Mouse (Mus musculus): ENCODE data around the gene Slc35f4. TPM values are rescaled to one million over a fixed set of nuclear protein-coding genes. Genes with fewer than 3 reads are reported as not detected.

The Slc35f4 gene
- total RNA-seq (2017) = not detected in 2 replicates

DNA sequence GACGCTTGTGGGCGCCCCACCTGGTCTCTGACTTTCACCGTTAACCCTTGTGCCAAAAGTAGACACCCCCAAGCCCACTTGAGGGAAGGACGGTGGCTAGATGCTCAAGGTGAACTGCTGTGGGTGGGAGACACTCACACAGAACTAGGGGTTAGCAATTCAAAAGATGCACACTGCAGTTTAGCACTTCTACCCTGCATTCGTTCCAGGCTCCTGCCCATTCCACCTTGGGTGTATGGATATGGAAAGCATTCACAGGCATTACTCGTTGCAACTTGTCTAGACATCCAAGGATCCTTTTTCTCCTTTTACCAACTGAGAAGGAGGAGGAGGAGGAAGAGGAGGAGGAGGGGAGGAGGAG lies at the start of gene Slc35f4:
Gene Slc35f4 (minus strand): TSS at position 116 of the 361 bp plus-strand sequence.
- ATAC-seq (ENCODE audit: extremely low read depth, insufficient number of reproducible peaks, low FRiP score, poor library complexity, severe bottlenecking) = no peak

DNA sequence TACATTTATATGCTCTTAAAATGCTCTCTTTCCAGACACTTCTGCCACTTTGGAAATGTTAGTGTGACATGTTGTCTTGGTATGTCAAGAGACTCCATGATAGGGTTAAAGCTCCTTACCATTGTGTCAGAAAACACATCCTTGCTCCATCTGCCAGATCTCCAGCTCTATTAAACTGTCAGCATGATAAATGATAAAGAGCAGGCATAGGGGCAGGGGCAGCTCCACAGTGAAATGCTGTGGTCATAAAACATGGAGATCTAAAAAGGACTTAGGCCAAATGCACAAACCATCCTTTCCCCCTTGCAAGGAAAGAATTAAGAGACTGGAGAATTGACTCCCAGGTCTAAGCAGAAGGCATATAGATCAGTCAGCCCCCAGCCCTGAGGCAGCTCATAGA lies 42.5 kb upstream of the Slc35f4 start:
- ATAC-seq (ENCODE audit: extremely low read depth, insufficient number of reproducible peaks, low FRiP score, poor library complexity, severe bottlenecking) = no peak

DNA sequence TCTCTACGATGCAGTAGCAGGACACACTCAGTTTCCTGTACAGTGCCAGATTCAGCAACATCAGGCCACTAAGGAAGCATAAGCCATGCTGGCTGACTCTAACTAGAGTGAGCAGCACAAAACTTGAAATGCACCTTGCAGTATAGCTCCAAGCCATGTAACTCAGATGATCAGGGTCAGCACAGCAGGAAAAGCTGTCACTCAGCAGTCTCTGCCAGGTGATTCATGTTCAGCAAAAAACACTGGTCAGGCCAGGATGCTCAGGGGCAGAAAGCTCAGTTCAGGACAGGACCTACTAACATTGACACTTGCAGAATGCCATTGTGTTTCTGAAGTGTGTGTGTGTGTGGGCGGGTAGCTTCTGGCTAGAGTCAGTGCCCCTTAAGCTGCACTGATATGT lies 34.9 kb upstream of the Slc35f4 start:
- ATAC-seq (ENCODE audit: extremely low read depth, insufficient number of reproducible peaks, low FRiP score, poor library complexity, severe bottlenecking) = no peak

DNA sequence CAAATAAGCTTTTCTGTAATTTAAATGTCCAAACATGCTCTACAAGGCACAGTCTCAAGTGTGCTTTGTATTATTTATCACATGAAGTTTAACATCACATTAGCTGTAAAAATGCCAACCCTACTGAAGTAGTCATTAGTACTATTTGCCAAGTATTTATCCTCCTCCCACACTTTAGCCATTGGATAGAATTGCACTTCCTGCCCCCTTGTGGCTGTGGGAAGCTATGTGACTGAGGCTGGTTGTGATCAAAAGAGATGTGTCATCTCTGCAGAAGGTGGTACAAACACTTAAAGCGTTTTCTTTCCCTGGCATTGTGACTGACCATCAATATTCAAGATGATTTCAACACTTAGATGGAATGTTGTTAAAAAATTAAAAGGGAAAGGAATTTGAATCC lies 14.3 kb upstream of the Slc35f4 start:
- no peak for ATAC-seq (ENCODE audit: extremely low read depth, insufficient number of reproducible peaks, low FRiP score, poor library complexity, severe bottlenecking)

DNA sequence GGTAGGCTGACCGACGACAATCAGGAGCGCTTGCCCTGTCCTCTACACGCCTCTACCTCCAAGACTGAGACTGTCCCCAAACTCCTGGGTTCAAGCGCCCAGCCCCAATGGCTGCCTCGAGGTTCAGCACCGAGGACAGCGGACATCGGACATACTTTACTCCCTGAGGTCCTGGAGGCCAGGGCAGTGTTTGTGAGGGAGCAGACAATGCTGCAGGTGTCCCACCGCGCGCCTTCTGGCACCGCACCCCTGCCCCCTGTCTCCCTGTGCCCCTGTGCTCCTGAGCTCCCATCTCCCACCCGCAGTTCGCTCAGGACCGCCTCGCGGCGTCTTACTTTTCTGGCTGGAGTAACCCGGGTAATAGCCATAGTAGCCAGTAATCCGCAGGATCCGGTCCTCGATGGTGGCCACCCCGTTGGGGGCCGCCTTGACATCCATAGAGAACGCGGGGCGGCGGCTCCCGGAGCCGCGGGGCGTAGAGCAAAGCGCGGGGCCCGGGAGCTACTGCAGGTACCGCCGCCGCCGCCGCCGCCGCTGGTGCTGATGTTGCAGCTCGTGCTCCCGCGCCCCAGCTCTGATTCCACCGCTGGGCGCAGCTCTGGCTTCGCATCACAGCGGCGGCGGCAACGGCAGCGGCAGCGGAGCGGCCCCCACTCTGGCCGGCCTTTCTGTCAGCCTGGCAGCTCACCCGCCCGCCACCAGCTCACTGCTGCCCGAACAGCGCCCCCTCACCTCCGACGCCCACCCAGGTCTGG lies 493 bp downstream of the Slc35f4 start:
- ATAC-seq (ENCODE audit: extremely low read depth, insufficient number of reproducible peaks, low FRiP score, poor library complexity, severe bottlenecking) = no peak

DNA sequence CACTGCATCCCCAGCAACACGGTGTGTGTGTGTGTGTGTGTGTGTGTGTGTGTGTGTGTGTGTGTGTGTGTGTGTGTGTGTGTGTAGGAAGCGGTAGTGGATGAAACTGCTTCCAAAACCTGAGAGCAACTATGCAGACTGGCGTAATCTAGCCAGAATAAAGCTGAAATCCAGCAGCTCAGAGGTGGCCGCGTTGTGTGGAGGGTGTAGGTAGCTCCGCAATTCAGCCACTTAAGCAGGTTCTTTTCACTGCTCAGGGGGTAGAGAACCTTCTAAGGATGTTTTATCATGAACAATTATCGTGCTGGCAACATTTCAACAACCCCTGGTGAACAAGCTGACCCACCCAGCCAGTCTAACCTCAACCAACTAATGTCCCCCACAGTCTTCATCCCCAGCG lies 1.2 kb downstream of the Slc35f4 start:
- ATAC-seq (ENCODE audit: extremely low read depth, insufficient number of reproducible peaks, low FRiP score, poor library complexity, severe bottlenecking) = no peak

DNA sequence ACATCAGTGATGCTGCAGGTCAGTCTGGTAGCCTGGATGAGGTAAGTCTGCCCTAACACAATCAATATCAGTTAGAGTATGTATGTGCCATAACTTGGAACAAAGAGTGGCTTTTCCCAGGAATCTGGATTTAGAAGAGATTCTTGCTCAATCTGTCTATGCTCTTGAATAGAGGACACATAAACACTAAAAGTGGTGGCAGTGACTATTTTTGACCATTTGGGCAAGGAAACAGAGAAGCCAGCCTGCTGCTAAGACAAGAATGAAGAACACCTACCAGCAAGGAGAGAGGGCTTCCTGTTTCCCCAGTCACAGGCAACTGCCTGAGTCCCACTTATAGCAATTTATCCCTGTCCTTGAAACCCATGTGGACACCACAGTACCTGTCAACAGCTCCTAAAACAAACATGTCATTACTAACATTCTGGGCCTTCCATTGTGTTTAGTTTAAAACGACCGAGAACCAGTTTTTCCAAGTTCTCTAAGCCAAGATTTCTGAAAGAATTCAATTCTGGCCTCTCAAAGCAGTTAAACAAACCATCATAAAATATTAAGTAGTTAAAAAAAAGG lies 10.7 kb downstream of the Slc35f4 start:
- ATAC-seq (ENCODE audit: extremely low read depth, insufficient number of reproducible peaks, low FRiP score, poor library complexity, severe bottlenecking) = no peak

DNA sequence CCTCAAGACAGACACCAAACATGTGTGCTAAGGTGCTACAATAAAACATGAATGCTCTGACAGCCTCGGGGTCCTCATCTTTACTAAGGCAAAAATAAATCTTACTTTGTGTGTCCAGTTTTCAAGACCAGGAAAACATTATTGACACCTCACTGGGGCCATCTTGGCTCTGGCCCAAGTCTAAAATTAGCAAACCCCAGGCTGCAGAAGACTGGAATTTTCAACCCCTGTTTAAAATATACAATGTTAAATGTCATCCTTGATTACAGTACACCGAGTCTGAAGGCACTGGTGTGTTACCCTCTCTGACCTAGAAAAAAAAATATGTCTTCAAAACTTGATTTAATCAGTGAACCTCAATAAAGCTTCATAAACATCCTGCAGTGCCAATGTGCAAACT lies 11.7 kb downstream of the Slc35f4 start:
- ATAC-seq (ENCODE audit: extremely low read depth, insufficient number of reproducible peaks, low FRiP score, poor library complexity, severe bottlenecking) = no peak

DNA sequence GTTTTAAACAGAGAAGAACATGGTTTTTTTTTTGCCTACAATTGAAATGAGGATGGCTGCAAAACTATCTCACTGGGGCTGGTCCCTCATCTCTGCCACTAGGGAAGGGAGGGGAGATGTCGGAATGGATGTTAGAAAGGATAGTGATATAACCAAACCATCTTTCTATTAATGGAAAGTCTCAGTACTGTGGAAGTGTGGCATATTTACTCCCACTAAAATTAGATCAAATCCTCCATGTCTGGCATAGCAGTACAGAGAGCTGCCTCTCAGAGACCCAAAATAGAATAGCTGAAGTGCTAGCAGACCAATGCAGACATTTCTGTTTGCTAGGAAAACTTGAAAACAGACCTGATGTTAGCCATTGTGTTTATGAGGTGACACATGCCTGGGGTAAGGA lies 30.7 kb downstream of the Slc35f4 start:
- ATAC-seq (ENCODE audit: extremely low read depth, insufficient number of reproducible peaks, low FRiP score, poor library complexity, severe bottlenecking) = no peak

DNA sequence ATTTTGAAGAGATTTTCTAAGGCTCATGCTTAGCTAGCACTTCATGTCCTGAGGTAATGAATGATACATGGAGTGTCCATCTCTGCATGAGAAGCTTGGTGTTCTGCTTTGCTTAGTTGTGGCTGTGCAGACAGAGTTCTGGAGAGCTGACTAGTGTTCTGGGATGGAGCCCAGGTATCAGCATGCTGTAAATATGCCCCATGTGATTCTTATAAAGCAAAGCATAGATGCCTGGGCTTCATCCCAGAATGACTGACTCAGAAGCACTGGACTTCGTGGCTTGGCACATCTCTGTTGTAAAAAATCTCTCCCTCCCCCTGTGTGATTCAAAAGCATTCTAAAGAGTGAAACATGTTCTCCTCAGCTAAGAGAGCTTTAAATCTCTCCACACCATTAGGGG lies 32.1 kb downstream of the Slc35f4 start:
- ATAC-seq (ENCODE audit: extremely low read depth, insufficient number of reproducible peaks, low FRiP score, poor library complexity, severe bottlenecking) = no peak

DNA sequence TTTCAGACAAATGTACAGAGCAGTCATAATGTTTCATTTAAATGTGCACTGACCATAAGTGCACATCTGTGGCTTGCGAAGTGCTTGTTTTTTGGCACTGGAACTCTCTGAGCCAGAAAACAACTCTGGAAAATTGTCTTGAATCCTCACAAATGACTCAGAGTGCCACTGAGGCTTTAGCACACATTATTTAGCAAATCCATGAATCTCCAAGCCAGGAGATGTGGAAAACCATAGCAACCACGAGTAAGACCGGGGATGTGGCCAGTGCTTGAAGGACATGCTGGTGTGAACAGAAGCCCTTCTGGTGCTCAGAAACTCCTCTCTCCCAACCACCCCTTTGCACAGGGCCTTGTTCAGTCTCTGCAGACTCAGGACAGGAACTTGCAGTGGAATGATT lies 33.3 kb downstream of the Slc35f4 start:
- ATAC-seq (ENCODE audit: extremely low read depth, insufficient number of reproducible peaks, low FRiP score, poor library complexity, severe bottlenecking) = no peak

DNA sequence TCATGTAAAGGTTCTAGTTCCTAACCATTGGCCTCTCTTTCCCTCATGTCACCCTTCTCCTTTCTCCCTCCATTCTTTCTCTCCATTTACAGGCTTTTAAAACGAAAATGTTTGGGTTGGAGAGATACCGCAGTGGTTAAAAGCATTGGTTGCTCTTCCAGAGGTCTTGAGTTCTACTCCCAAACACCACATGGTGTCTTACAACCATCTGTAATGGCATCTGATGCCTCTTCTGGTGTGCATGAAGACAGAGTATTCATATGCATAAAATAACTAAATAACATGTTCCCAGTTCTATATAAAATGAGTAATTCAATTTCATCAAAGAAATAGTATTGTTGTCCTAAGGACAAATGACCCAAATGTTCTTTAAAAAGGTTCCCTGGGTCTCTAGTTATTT lies 49.2 kb downstream of the Slc35f4 start:
- no peak for ATAC-seq (ENCODE audit: extremely low read depth, insufficient number of reproducible peaks, low FRiP score, poor library complexity, severe bottlenecking)

DNA sequence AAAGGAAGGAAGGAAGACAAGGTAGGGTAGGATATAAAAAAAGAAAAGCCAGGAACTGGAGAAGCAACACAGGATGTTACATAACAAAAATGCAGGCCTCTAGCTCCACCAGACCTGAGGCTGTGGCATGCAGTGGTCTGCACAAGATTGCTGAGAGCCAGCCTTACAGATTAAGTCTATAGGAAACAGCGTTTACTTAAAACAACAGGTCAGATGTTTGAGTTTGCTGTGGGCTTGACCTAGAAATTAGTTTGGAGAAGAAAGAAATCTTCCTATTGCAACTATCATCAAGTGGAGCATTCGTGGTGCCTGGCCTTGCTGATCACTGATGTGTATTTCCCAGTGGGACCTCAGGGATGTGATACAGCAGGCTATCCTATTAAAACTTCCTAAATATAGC lies 64.1 kb downstream of the Slc35f4 start:
- ATAC-seq (ENCODE audit: extremely low read depth, insufficient number of reproducible peaks, low FRiP score, poor library complexity, severe bottlenecking) = no peak

DNA sequence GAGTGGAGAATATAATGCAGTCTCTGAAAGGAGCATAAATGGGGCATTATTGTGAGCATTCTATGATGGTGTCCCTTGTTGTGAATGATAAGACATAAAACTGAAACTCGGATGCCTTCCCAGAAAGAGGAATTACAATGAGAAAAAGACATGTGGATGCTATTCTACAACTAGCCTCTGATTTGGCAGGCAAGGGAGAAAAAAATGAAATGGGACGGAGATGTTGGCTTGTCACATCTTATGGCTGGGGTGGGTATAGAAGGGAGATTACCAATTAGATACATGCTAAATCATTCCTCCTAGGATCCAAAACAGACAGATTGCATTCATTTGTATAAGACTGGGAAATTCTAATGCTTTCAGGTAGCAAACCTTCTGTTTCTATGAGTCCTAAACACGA lies 65.0 kb downstream of the Slc35f4 start:
- no peak for ATAC-seq (ENCODE audit: extremely low read depth, insufficient number of reproducible peaks, low FRiP score, poor library complexity, severe bottlenecking)

DNA sequence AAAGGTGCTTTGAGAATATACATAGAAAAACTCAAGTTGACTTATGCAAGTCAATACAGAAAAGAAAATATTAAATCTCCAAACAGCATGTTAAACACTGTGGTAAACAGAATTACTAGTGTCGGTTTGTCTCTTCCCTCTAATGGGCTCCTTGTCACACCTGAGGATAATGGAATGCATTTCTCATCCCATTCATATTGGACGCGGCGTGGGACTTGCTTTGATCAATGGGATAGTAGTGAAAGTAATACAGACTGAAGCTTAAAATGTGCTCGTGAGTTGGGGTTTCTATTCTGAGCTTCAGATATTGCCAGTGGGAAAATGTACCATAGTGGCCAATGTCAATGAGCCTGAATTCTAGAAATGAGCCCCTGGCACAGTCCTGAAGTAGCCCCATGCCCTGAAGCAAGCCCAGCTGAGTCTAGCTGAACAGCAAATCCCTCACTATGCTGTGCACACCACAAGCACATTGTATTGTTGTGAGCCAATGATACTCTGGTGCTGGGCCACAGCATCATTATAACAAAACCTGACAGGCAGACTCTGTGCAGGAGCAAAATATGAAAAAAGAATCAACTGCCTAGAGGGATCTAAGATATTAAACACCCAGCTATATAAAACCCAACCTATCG lies 71.4 kb downstream of the Slc35f4 start:
- no peak for ATAC-seq (ENCODE audit: extremely low read depth, insufficient number of reproducible peaks, low FRiP score, poor library complexity, severe bottlenecking)

DNA sequence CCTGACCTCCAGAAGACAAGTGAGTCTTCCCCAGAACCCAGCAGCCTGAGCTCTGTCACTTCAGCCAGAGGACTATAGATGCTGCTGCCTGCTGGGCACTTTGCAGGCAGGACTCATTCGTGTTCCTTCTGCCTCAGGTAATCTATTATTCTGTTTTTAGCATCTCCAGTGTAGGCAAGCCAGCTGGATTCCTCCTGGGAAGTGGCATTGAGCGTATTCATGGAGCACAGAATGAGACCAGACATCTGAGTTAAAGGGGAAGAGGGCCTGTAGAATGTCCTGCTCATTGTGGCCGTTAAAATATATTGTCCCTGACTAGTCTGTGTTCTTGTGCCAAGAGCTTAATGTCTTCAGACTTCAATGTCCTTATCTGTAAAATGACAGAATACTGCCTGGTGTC lies 72.1 kb downstream of the Slc35f4 start:
- no peak for ATAC-seq (ENCODE audit: extremely low read depth, insufficient number of reproducible peaks, low FRiP score, poor library complexity, severe bottlenecking)

DNA sequence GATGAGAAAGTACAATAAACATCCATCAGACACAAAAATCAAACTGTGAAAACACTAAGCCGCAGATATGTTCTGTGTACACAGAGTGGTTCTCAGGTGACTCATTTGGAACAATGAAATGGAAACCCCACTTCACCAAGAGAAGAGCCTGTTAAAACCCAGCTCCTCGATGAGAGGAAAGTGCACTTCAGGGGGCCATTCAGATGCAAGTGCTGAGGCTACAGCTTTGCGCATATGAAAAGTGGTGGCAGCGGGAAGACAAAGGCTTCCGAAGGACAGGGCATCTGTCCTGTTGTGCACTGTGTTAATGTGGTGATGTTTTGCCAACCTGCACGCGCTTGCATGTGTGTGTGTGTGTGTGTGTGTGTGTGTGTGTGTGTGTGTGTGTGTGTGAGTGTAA lies 78.2 kb downstream of the Slc35f4 start:
- ATAC-seq (ENCODE audit: extremely low read depth, insufficient number of reproducible peaks, low FRiP score, poor library complexity, severe bottlenecking) = no peak

DNA sequence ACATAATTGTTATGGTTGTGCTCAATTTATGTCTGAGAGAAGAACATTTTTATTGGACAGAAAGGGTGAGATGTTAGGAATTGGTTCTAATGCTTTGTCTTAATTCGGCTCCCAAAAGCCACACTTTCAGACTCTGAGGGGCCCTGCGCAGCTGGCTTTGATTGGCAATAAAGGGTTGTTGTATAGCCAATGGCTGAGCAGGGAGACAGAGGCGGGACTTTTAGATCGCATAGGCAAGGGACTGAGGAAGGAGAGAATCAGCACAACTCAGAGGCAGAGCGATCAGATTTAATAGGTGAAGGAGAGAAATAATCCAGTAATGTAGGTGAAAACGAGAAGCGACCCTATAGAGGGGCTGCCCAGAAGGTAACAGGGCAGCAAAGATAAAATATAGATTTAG lies 79.4 kb downstream of the Slc35f4 start:
- no peak for ATAC-seq (ENCODE audit: extremely low read depth, insufficient number of reproducible peaks, low FRiP score, poor library complexity, severe bottlenecking)

DNA sequence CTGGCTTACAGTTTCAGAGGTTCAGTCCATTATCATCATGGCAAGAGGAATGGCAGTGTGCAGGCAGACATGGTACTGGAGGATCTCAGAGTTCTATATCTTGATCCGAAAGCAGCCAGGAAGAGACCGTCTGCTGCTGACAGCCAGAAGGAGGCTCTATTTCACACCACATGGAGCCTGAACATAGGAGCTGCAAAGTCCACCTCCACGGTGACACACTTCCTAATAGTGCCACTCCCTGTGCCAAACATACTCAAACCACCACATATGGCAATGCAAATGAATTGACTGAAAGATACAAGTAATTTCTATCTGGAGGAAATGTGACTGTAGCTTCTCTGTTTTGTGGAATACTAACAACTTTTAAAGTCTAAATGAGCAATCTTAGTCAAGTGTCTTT lies 89.0 kb downstream of the Slc35f4 start:
- ATAC-seq (ENCODE audit: extremely low read depth, insufficient number of reproducible peaks, low FRiP score, poor library complexity, severe bottlenecking) = no peak

DNA sequence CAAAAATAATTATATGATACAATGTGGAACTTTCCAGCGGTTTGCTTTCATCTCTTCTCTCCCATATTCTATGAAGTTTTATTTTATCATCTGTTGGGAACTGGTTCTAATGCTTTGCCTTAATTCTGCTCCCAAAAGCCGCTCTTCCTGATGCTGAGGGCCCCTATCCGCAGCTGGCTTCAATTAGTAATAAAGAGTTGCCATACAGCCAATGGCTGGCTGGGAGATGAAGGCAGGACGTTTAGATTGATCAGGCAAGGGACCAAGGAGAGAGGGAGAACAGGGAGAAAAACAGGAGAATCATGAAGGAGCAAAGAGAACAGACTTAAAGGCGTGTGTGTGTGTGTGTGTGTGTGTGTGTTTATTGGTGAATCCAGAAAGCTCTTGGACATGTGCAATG lies 94.0 kb downstream of the Slc35f4 start:
- no peak for ATAC-seq (ENCODE audit: extremely low read depth, insufficient number of reproducible peaks, low FRiP score, poor library complexity, severe bottlenecking)

DNA sequence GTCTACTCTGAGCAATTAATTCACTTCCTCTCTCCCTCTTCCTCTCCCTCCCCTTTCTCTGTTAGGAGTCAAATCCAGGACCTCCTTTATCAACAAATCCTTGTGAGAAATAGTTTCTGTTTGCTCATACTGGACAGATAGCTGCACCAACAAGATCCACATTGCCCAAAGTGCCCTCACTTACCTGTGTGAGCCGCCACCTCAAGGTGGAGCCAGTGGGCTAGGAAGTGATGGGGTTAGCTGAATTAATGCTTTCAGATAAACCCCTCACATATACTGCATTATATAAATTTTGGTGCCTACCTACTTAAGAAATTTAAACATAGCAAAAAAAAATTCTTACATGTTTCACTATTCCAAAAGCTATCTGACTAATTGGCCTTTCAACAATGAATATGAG lies 133.4 kb downstream of the Slc35f4 start:
- ATAC-seq (ENCODE audit: extremely low read depth, insufficient number of reproducible peaks, low FRiP score, poor library complexity, severe bottlenecking) = no peak
